Mouse (Mus musculus): ENCODE data around the gene Gm27179.
"Not testable (repeated sequence)": the region's sequence is repeated elsewhere in the genome, so short reads cannot be mapped to it uniquely, and the experiment has no call there.

The Gm27179 gene

DNA sequence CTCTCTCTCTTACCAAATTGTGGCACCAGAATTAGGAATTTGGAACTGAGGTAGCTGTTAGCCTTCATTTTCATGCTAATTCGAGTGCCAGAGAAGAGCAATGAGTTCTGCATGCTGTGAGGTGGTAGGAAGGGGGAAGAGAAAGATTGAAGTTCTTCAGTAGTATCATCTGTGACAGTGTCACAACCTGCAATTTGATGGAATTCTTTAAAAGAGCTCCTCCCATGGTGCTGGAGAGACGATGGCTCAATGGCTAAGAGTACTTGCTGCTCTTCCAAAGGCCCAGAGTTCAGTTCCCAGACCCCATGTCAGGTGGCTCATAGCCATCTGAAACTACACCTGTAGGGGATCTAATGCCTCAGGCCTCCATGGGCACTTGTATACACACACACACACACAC is at the start of gene Gm27179:
Gene Gm27179 (minus strand): TSS at position 101 of the 400 bp plus-strand sequence.
- in situ Hi-C loops (cut with MboI; ENCODE audit: unreplicated experiment in 2 of 2): not testable (repeated sequence)

GRCm38 (mm10) chr14:69557550-69557949 is 45.2 kb upstream of the Gm27179 start:
- in situ Hi-C loops (cut with MboI; ENCODE audit: unreplicated experiment in 2 of 2): not testable (repeated sequence)

GRCm38 (mm10) chr14:69556820-69557219 is 44.5 kb upstream of the Gm27179 start:
- in situ Hi-C loops (cut with MboI; ENCODE audit: unreplicated experiment in 2 of 2): not testable (repeated sequence)

DNA sequence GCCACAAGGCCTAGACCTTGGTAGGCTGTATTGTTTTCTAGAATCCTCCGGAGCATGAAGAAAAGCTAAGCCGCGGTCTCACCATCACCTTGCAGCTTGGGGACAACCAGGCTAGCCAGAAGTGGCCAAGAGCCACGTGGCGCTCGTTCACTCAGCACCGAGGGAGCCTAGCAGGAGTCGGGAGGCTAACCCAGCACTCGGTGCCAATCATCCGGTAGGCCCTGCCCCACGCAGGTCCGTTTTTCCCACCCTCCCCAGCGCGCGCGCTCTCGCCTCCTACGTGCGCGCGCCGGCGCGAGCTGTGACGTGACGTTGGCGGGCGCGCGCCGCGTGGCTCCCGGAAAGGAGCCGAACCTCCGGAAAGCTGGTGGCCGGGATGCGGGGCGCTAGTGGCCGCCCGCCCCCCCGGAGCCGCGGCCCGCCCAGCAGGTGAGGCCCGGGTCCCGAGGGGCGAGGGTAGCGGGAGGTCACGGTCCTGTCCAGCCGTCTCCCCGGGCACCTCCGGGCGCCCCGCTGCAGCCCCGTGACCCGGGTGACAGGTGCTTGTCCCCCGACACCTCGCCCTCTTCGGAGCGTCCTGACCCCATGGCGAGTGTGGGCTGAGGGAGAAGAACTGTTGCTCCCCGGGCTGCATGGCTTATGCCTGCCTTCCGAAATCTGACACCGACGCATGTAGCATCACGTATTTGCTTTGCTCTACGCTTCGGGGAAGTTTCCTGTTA is 42.9 kb upstream of the Gm27179 start, which contains the start of gene Entpd4b:
Gene Entpd4b (plus strand): TSS at position 315 of the 722 bp plus-strand sequence.
- in situ Hi-C loops (cut with MboI; ENCODE audit: unreplicated experiment in 2 of 2): not testable (repeated sequence)

- in situ Hi-C loops (cut with MboI; ENCODE audit: unreplicated experiment in 2 of 2): not testable (repeated sequence)
Observed at GRCm38 (mm10) chr14:69547310-69547709, 35.0 kb upstream of the Gm27179 start.

- in situ Hi-C loops (cut with MboI; ENCODE audit: unreplicated experiment in 2 of 2): not testable (repeated sequence)
Observed at GRCm38 (mm10) chr14:69545052-69545451, 32.7 kb upstream of the Gm27179 start.

DNA sequence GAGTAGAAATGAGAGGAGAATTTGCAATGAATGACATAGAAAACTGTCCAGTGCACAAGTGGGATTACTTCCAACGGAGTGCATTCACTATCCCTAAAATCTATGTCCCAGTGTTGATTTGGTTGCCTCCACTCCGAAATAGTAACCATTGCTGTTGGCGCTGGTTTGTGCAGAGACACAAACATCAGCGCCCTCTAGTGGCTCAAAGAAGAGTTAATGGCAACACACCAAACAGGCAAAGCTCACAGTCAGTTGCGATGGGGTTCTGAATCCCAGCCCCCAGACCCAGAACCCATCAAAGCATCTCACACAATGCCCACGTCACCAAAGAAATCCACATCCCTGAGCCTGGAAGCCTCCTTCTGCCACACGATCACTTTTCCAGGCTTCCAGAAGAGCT is 31.7 kb upstream of the Gm27179 start:
- in situ Hi-C loops (cut with MboI; ENCODE audit: unreplicated experiment in 2 of 2): not testable (repeated sequence)

DNA sequence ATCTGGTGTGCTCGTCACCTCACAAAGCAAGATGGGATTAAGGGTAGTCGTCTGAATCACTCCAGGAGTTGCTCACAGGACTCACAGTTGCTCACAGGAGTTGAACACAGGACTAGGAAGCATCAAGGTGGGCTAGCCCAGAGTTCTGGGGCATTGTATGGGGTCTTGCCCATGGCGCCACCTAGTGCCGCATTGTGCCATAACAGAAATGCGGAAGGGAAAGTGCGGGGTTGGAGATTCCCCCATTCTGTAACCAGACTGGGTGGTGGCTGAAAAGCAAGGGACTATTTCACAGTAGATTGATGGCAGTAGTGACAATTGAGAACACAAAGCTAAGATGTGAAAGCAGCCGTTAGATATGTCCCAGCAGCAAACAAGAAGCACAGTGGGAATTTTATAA is 30.3 kb upstream of the Gm27179 start:
- in situ Hi-C loops (cut with MboI; ENCODE audit: unreplicated experiment in 2 of 2): not testable (repeated sequence)

DNA sequence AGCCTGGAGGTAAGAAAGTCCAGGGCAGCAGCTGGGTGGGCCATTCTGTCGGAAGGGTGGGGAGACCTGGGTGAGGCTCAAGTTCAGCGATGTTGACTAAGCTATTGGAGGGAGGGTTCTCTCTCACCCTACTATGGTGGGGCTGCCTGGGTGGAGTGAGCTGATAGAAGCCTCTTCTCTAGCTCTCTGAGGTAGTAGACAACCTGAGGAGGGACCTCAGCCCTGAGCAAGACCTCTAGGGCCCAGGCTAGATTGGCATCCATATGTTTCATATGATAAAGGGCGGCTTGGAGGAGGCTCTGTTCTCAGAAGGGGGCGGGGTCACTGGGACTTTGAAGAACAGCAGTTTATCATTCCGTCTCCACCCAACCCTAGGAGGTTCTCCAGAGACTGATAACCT is 27.8 kb upstream of the Gm27179 start:
- in situ Hi-C loops (cut with MboI; ENCODE audit: unreplicated experiment in 2 of 2): not testable (repeated sequence)

DNA sequence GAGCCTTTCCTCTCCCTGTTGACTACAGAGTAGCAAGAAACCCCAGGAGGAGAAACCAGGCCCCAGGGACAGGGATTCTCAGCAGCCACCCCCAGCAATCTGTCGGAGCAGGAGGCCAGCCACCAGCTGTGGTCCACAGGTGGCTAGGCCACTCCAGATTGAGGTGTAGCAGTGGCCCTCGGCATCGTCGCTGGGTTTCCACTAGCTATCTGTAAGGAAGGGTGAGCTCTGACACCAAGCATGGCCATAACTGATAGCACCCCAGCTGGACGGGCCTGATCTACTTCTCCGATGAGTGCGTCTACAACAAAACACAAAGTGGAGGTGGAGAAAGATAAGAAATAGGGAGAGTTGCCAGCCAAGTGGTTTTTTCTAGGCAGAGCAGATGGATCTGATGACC is 24.2 kb upstream of the Gm27179 start:
- in situ Hi-C loops (cut with MboI; ENCODE audit: unreplicated experiment in 2 of 2): not testable (repeated sequence)

GRCm38 (mm10) chr14:69526202-69526601 is 13.9 kb upstream of the Gm27179 start:
- in situ Hi-C loops (cut with MboI; ENCODE audit: unreplicated experiment in 2 of 2): not testable (repeated sequence)

DNA sequence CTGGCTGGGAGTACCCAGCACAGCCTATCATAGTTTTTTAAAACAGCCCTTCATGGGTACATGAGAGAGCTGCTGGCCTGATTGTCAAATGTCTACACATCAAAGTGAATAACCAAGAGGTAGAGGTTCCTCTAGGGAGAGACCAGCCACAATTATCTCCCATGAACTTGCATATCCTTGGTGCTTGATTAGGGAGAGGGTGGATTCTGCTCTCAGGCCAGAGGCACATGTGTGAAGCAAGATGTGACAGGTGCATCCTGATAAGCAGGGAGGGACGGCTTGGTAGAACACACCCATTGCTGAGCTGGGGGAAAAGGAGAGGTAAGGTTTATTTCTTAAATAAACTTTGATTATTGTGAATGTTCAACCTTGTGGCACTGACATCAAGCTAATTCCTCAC is 10.7 kb upstream of the Gm27179 start:
- in situ Hi-C loops (cut with MboI; ENCODE audit: unreplicated experiment in 2 of 2): not testable (repeated sequence)

- in situ Hi-C loops (cut with MboI; ENCODE audit: unreplicated experiment in 2 of 2): not testable (repeated sequence)
Observed at GRCm38 (mm10) chr14:69520810-69521209, 8.5 kb upstream of the Gm27179 start.

GRCm38 (mm10) chr14:69507000-69507399 is 5.3 kb downstream of the Gm27179 start:
- in situ Hi-C loops (cut with MboI; ENCODE audit: unreplicated experiment in 2 of 2): not testable (repeated sequence)

DNA sequence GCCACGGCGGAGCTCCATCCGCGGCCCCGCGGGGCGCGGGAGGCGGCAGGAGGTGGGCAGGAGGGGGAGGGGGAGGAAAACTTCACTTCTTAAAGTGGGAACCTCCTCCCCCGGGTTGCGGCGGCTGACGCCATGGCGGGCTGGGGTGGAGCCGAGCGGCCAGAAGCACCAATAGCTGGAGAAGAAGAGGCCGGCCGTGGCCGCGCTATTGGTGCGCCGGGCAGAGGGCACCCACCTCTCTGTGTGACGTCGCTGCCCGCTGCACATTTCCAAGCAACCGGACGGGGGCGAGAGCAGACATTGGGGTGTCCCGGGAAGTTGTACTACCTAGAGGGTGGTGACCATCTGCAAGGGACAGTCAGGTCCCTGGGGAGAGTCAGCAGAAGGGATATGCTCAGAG is 9.2 kb downstream of the Gm27179 start, which contains the start of gene Gm16867:
Gene Gm16867 (minus strand): TSS at position 189 of the 400 bp plus-strand sequence.
- in situ Hi-C loops (cut with MboI; ENCODE audit: unreplicated experiment in 2 of 2): not testable (repeated sequence)

GRCm38 (mm10) chr14:69502440-69503150 is 9.8 kb downstream of the Gm27179 start:
- in situ Hi-C loops (cut with MboI; ENCODE audit: unreplicated experiment in 2 of 2): not testable (repeated sequence)

- in situ Hi-C loops (cut with MboI; ENCODE audit: unreplicated experiment in 2 of 2): not testable (repeated sequence)
Observed at GRCm38 (mm10) chr14:69496259-69496658, 16.1 kb downstream of the Gm27179 start.

- in situ Hi-C loops (cut with MboI; ENCODE audit: unreplicated experiment in 2 of 2): not testable (repeated sequence)
Observed at GRCm38 (mm10) chr14:69494946-69495345, 17.4 kb downstream of the Gm27179 start.

DNA sequence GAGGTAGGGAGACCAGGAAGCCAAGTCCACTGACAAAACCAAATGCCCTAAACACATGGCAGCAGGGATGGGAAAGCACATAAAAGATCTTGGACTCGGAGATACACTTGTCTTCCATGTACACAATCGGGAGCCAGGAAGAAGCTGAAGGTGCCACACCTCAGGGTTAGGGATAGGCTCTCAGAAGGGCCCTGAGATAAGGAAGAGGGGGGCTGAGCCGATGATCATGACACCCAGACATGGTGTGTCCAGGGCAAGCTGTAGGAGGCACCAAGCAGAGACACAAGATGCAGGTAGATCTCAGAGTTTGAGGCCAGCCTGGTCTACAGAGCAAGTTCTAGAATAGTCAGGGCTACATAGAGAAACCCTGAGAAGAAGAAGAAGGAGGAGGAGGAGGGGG is 17.8 kb downstream of the Gm27179 start:
- in situ Hi-C loops (cut with MboI; ENCODE audit: unreplicated experiment in 2 of 2): not testable (repeated sequence)

DNA sequence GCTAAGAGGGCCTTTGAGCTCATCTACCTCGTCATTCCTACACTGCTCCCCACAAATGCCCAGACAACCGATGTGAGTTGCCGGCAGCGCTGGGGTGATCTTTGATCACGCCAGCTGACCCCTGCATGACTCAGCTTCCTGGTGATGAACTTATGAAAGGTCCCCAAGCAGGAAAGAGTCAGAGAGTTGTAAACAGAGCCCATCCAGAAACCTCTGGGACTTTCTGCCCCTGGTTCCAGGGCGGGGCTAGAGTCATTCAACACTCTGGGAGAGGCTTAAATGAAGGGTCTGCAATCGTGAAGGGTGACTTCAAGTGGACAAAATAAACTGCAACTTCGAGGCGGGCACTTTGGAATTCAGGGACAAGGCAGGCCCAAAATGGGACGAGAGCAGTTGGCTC is 24.3 kb downstream of the Gm27179 start:
- in situ Hi-C loops (cut with MboI; ENCODE audit: unreplicated experiment in 2 of 2): not testable (repeated sequence)

- in situ Hi-C loops (cut with MboI; ENCODE audit: unreplicated experiment in 2 of 2): not testable (repeated sequence)
Observed at GRCm38 (mm10) chr14:69485466-69486135, 26.7 kb downstream of the Gm27179 start.
